Mouse (Mus musculus): ENCODE results near the gene Cdc37.

GRCm38 (mm10) chr9:21141922-21142321 lies 7.9 kb downstream of the Cdc37 start:
- TF ChIP-seq CTCF (IDR thresholded peaks at IDR 0.05; ENCODE audit: control insufficient read depth, insufficient read depth, insufficient read length) (no peak), USF1 (IDR thresholded peaks at IDR 0.05; ENCODE audit: low read depth) (no peak), MAX (IDR thresholded peaks at IDR 0.05) (no peak), MYOG (IDR thresholded peaks at IDR 0.05; ENCODE audit: control insufficient read depth, extremely low read depth, insufficient read length) (no peak), MYOD1 (IDR thresholded peaks at IDR 0.05; ENCODE audit: control insufficient read depth, insufficient read length, low read depth) (no peak), CEBPB (IDR thresholded peaks at IDR 0.05; ENCODE audit: low read depth) (no peak)
